Mouse (Mus musculus) midbrain, embryonic 11.5 days (tissue): Measurements from ENCODE around the gene Arpp21. TPM values are rescaled to one million over a fixed set of nuclear protein-coding genes. Genes with fewer than 3 reads are reported as not detected.

Experiments
- ATAC-seq: fragments of 200-750 bp; cut with Nextera tagmentation; 2 replicates; pipeline ENCODE4 v1.8.0; 2017; ENCODE audit warnings: moderate TSS enrichment, moderate library complexity; ENCODE audit not compliant: low FRiP score
- DNase-seq: peaks from one replicate; pipeline ENCODE4 v3.0.0; 2015; ENCODE audit warnings: low spot score; ENCODE audit errors: missing footprints
- H3K27ac ChIP-seq: fragments of 300-500 bp; sonication (generic); 2 replicates; pipeline ENCODE4 v1.5.1; 2014; ENCODE audit warnings: low read depth, low read length
- H3K27me3 ChIP-seq: fragments of 300-500 bp; sonication (generic); 2 replicates; pipeline ENCODE4 v1.6.1; 2014; ENCODE audit warnings: mild to moderate bottlenecking, low read length, moderate library complexity, mixed read lengths; ENCODE audit not compliant: control insufficient read depth, insufficient read depth
- H3K36me3 ChIP-seq: fragments of 300-500 bp; sonication (generic); 2 replicates; pipeline ENCODE4 v1.6.1; 2014; ENCODE audit warnings: mild to moderate bottlenecking, low read length, moderate library complexity, mixed read lengths; ENCODE audit not compliant: control insufficient read depth, insufficient read depth
- H3K4me1 ChIP-seq: fragments of 300-500 bp; sonication (generic); 2 replicates; pipeline ENCODE4 v1.6.1; 2014; ENCODE audit warnings: low read length; ENCODE audit not compliant: control insufficient read depth, insufficient read depth
- H3K4me2 ChIP-seq: fragments of 300-500 bp; sonication (generic); 2 replicates; pipeline ENCODE4 v1.6.1; 2014; ENCODE audit warnings: mild to moderate bottlenecking, moderate library complexity
- H3K4me3 ChIP-seq: fragments of 300-500 bp; sonication (generic); 2 replicates; pipeline ENCODE4 v1.5.1; 2014; ENCODE audit warnings: low read depth, low read length
- H3K9ac ChIP-seq: fragments of 300-500 bp; sonication (generic); 2 replicates; pipeline ENCODE4 v1.6.1; 2014; ENCODE audit warnings: low read length
- H3K9me3 ChIP-seq: fragments of 300-500 bp; sonication (generic); 2 replicates; pipeline ENCODE4 v1.6.1; 2016; ENCODE audit warnings: low read length; ENCODE audit not compliant: control insufficient read depth
- WGBS: fragments of 180-500 bp; shearing (Covaris S2); extraction: QIAGEN DNeasy Blood & Tissue Kit; methylation state at CpG from one replicate; pipeline ENCODE4 v1.1.7; 2014; 5-methylcytosine and 5-hydroxymethylcytosine counted together
- polyA plus RNA-seq: library from polyadenylated mRNA; unstranded; fragments of >200 nt; fragmentation: Nextera tagmentation; extraction: Ambion mirVana; gene quantifications from 2 replicates; pipeline ENCODE4 v1.2.1, GENCODE M21; 2014

Gene Arpp21
- polyA plus RNA-seq, 1 experiment from 2014 or later = 2.4 TPM

- DNase-seq (peak; percentile 82), ATAC-seq (no peak)
- Histone ChIP-seq H3K27ac (no peak overlapping the region), H3K4me1 (no peaks in the 10 kb centered on the region), H3K9me3 (no peaks in the 10 kb centered on the region), H3K9ac (no peak overlapping the region), H3K36me3 (no peaks in the 10 kb centered on the region), H3K4me3 (no peak overlapping the region), H3K4me2 (no peak overlapping the region), H3K27me3 (no peaks in the 10 kb centered on the region)
- WGBS = 88% methylated on average over 5 of the region's 5 CpGs
Observed at GRCm38 (mm10) chr9:112111610-112112009, 124.1 kb downstream of the Arpp21 start.

GRCm38 (mm10) chr9:112102852-112103192, 132.9 kb downstream of the Arpp21 start:
- H3K36me3 ChIP-seq = no peaks in the 10 kb centered on the region
- no peak overlapping the region for H3K4me3 ChIP-seq
- no peak overlapping the region for H3K9ac ChIP-seq
- WGBS = 74% methylated on average over 2 of the region's 2 CpGs
- peak overlapping the region; percentile 6; the same call in 1 of the 2 replicates for H3K27ac ChIP-seq
- ATAC-seq (no peak), DNase-seq (no peak)
- no peaks in the 10 kb centered on the region for H3K27me3 ChIP-seq
- H3K4me2 ChIP-seq = no peak overlapping the region
- peaks cover 7% of the 10 kb centered on the region for H3K4me1 ChIP-seq
- no peaks in the 10 kb centered on the region for H3K9me3 ChIP-seq

- peak; percentile 88 for DNase-seq
- ATAC-seq = peak; percentile 86
- peak overlapping the region; percentile 6; the same call in 1 of the 2 replicates for H3K27ac ChIP-seq
- no peaks in the 10 kb centered on the region for H3K27me3 ChIP-seq
- H3K9ac ChIP-seq = no peak overlapping the region
- no peak overlapping the region for H3K4me3 ChIP-seq
- H3K4me1 ChIP-seq = peaks cover 7% of the 10 kb centered on the region
- WGBS = 40% methylated on average over 6 of the region's 6 CpGs
- H3K4me2 ChIP-seq = no peak overlapping the region
- no peaks in the 10 kb centered on the region for H3K36me3 ChIP-seq
- no peaks in the 10 kb centered on the region for H3K9me3 ChIP-seq
Observed at GRCm38 (mm10) chr9:112102155-112102851, 133.4 kb downstream of the Arpp21 start.

GRCm38 (mm10) chr9:112100841-112101595, 134.7 kb downstream of the Arpp21 start:
- ATAC-seq (no peak), DNase-seq (peak; percentile 77)
- Histone ChIP-seq H3K9ac (no peak overlapping the region), H3K4me1 (peaks cover 7% of the 10 kb centered on the region), H3K36me3 (no peaks in the 10 kb centered on the region), H3K27ac (no peak overlapping the region), H3K4me3 (no peak overlapping the region), H3K27me3 (no peaks in the 10 kb centered on the region), H3K9me3 (no peaks in the 10 kb centered on the region), H3K4me2 (no peak overlapping the region)
- WGBS = 65% methylated on average over 3 of the region's 3 CpGs

GRCm38 (mm10) chr9:112098267-112098666, 137.5 kb downstream of the Arpp21 start:
- Histone ChIP-seq H3K4me3 (no peak overlapping the region), H3K9me3 (no peaks in the 10 kb centered on the region), H3K4me2 (no peak overlapping the region), H3K4me1 (peaks cover 6% of the 10 kb centered on the region), H3K9ac (no peak overlapping the region), H3K36me3 (no peaks in the 10 kb centered on the region), H3K27ac (no peak overlapping the region), H3K27me3 (no peaks in the 10 kb centered on the region)
- 89% methylated on average over 6 of the region's 6 CpGs for WGBS
- DNase-seq (no peak), ATAC-seq (no peak)

- ATAC-seq = no peak
- DNase-seq = peak; percentile 28
- 81% methylated on average over 5 of the region's 5 CpGs for WGBS
Observed at GRCm38 (mm10) chr9:112095708-112096107, 140.0 kb downstream of the Arpp21 start.

GRCm38 (mm10) chr9:112095198-112095597, 140.5 kb downstream of the Arpp21 start:
- ATAC-seq (no peak), DNase-seq (peak; percentile 8)
- no peaks in the 10 kb centered on the region for H3K36me3 ChIP-seq
- H3K9me3 ChIP-seq = no peaks in the 10 kb centered on the region
- WGBS = 90% methylated on average over 2 of the region's 2 CpGs
- H3K9ac ChIP-seq = no peak overlapping the region
- no peaks in the 10 kb centered on the region for H3K27me3 ChIP-seq
- H3K4me2 ChIP-seq = no peak overlapping the region
- no peak overlapping the region for H3K4me3 ChIP-seq
- H3K27ac ChIP-seq = no peak overlapping the region
- H3K4me1 ChIP-seq = no peaks in the 10 kb centered on the region

More at GRCm38 (mm10) chr9:112095708-112096107, 140.0 kb downstream of the Arpp21 start:
- Histone ChIP-seq H3K27ac (no peak overlapping the region), H3K4me3 (no peak overlapping the region), H3K4me2 (no peak overlapping the region), H3K36me3 (no peaks in the 10 kb centered on the region), H3K9me3 (no peaks in the 10 kb centered on the region), H3K4me1 (no peaks in the 10 kb centered on the region), H3K27me3 (no peaks in the 10 kb centered on the region), H3K9ac (no peak overlapping the region)

GRCm38 (mm10) chr9:112078903-112079302, 156.8 kb downstream of the Arpp21 start:
- no peak for ATAC-seq
- DNase-seq = no peak
- Histone ChIP-seq H3K4me3 (no peak overlapping the region), H3K4me2 (no peak overlapping the region), H3K27me3 (no peaks in the 10 kb centered on the region), H3K9ac (no peak overlapping the region), H3K4me1 (peaks cover 7% of the 10 kb centered on the region; the same call in 1 of the 2 replicates), H3K9me3 (no peaks in the 10 kb centered on the region), H3K36me3 (no peaks in the 10 kb centered on the region), H3K27ac (no peak overlapping the region)
- WGBS = 86% methylated on average over 2 of the region's 2 CpGs

- H3K4me2 ChIP-seq = no peak overlapping the region
- H3K4me1 ChIP-seq = peaks cover 7% of the 10 kb centered on the region; the same call in 1 of the 2 replicates
- DNase-seq (no peak), ATAC-seq (no peak)
- WGBS = 82% methylated on average over 4 of the region's 4 CpGs
- no peaks in the 10 kb centered on the region for H3K27me3 ChIP-seq
- H3K9ac ChIP-seq = no peak overlapping the region
- no peaks in the 10 kb centered on the region for H3K36me3 ChIP-seq
- H3K4me3 ChIP-seq = no peak overlapping the region
- H3K9me3 ChIP-seq = no peaks in the 10 kb centered on the region
- no peak overlapping the region for H3K27ac ChIP-seq
Observed at GRCm38 (mm10) chr9:112078453-112078852, 157.3 kb downstream of the Arpp21 start.
